24 mouse cellular contexts compared by ENCODE assay signal in genomic region chr17:68759978-68760377, GRCm38 (mm10).
"Had no signal": no experiment of that assay in that cellular context is flagged by ENCODE, and none has a peak within 500 bp of the region (broad histone marks: within the 10 kb centered on the region; RNA-seq: fewer than 3 reads in every experiment).

No protein-coding gene starts in this region.

- H3K4me3 ChIP-seq: gastrocnemius, adult 2 months; heart, embryonic 10.5 days; heart, embryonic 12.5 days; hindbrain, embryonic 10.5 days; intestine, embryonic 15.5 days; layer of hippocampus, adult 2 months; left cerebral cortex, adult 2 months; limb, embryonic 10.5 days; limb, embryonic 12.5 days; liver, embryonic 13.5 days had no signal

- H3K27ac ChIP-seq: gastrocnemius, adult 2 months; heart, embryonic 10.5 days; hindbrain, embryonic 10.5 days; hindbrain, embryonic 14.5 days; intestine, embryonic 15.5 days; layer of hippocampus, adult 2 months; limb, embryonic 10.5 days; limb, embryonic 12.5 days; liver, embryonic 13.5 days had no signal

- H3K36me3 ChIP-seq: heart, embryonic 10.5 days; heart, embryonic 12.5 days; hindbrain, embryonic 10.5 days; intestine, embryonic 15.5 days; limb, embryonic 10.5 days; limb, embryonic 12.5 days; liver, embryonic 13.5 days had no signal

- H3K9me3 ChIP-seq: heart, embryonic 10.5 days; heart, embryonic 12.5 days; hindbrain, embryonic 10.5 days; intestine, embryonic 15.5 days; limb, embryonic 10.5 days; limb, embryonic 12.5 days; liver, embryonic 13.5 days had no signal

- ATAC-seq: inflammation-experienced regulatory T-cells, adult 6 months; intestine, embryonic 15.5 days; intestine, postnatal 0 days had no signal

- H3K4me2 ChIP-seq: heart, embryonic 12.5 days; hindbrain, embryonic 14.5 days; intestine, embryonic 15.5 days; limb, embryonic 12.5 days; liver, embryonic 11.5 days; liver, embryonic 13.5 days had no signal

- DNase-seq: gastrocnemius, adult 2 months; gastrocnemius, postnatal 10 days; gastrocnemius, postnatal 25 days; heart, postnatal 10 days; heart, postnatal 4 days; kidney, adult 18-20 months; kidney, adult 8-10 months; kidney, postnatal 10 days; kidney, postnatal 25 days; kidney, postnatal 4 days; liver; liver, embryonic 13.5 days had no signal

- H3K4me1 ChIP-seq: heart, embryonic 10.5 days; heart, embryonic 12.5 days; hindbrain, embryonic 10.5 days; intestine, embryonic 15.5 days; limb, embryonic 10.5 days; limb, embryonic 12.5 days; liver, embryonic 13.5 days had no signal

- H3K27me3 ChIP-seq: heart, embryonic 12.5 days; intestine, embryonic 15.5 days; limb, embryonic 12.5 days; liver, embryonic 13.5 days had no signal

- H3K9ac ChIP-seq: heart, embryonic 12.5 days; hindbrain, embryonic 14.5 days; intestine, embryonic 15.5 days; limb, embryonic 12.5 days; liver, embryonic 13.5 days had no signal
